Mouse (Mus musculus) adrenal gland, adult 18-20 months (tissue): ENCODE measurements around the gene Cd59b. TPM values are rescaled to one million over a fixed set of nuclear protein-coding genes. Genes with fewer than 3 reads are reported as not detected.
"Not testable (repeated sequence)": the region's sequence is repeated elsewhere in the genome, so short reads cannot be mapped to it uniquely, and the experiment has no call there.

Experiments used
- DNase-seq, 2 experiments: peaks; one replicate each; pipeline ENCODE4 v3.0.0; 2021 to 2022; ENCODE audit warnings: low spot score in 2 of 2
- total RNA-seq, 2 experiments: library from RNA; stranded (reverse); gene quantifications; 1 replicate in 1 of 2; 2 replicates in 1 of 2; pipeline ENCODE4 v1.2.3; 2021

The Cd59b gene
- total RNA-seq, 2 experiments from 2014 or later = 13.0 TPM

DNA sequence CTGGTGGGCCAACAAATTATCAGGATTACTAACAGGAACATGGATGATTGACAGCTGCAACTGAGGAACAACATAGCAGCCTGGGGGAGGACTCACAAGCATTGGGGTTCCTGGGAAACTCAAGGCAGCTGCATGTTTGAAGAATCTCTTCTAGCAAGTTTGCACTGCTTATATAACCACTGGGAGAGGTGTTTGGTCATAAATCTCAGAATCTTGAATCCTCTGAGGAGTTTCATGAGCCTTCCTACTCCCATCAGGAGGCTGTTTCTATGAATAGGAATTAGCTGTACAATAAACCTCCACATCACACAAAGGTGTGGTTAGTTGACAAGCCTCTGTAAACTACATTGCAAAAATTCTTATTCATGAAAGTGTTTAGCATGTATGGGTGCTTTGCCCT, 7.0 kb upstream of the Cd59b start:
- no peak for DNase-seq

DNA sequence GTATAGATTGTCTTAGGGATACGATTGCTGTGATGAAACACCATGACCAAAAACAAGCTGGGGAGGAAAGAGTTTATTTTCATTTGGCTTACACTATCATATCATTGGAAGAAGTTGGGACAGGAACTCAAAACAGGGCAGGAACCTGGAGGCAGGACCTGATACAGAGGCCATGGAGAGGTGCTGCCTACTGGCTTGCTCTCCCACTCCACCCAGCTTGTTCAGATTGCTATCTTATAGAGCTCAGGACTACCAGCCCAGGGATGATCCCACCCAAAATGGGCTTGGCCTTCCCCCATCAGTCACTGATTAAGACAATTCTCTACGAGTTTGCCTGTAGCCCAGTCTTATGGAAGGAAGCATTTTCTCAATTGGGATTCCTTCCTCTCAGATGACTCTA, 5.5 kb upstream of the Cd59b start:
- no peak for DNase-seq

DNA sequence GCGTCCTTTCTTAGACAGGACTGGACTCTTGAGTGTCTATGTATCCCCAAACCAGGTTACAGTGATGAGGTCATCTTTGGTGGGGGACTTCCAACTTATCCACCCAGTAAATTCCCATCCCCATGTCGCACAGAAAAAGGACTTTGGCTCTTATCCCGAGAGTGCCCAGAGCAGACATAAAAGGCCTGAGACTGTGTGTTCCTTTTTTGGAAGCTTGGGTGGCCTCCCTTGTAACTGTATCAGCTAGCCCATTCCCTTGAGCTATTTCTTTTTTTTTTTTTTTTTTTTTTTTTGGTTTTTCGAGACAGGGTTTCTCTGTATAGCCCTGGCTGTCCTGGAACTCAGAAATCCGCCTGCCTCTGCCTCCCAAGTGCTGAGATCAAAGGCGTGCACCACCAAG, 4.1 kb upstream of the Cd59b start, which contains the start of gene Gm10912:
TSS of gene Gm10912 (plus strand) at position 301 of the 400 bp plus-strand sequence.
- not testable (repeated sequence) for DNase-seq

DNA sequence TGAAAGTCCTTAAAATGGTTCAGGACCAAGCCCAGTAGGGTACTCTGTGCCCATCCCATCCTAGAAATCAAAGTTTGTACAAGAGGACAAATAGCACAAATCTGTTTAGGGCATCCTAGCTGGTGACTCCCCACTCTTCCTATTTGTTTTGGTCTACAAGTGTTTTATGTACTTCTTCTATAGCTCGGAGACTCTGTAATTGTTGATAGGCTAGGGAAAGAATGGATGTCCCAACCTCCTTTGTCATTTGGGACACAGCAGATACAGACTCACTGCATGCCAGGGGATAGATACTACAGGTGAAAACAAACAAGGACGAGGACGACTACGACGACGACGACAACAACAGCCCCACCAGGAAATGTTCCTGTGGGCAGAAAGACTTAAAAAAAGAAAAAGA, 1.2 kb upstream of the Cd59b start, which contains the start of gene Gm10799:
TSS of gene Gm10799 (minus strand) at position 101 of the 400 bp plus-strand sequence.
- DNase-seq = not testable (repeated sequence)

DNA sequence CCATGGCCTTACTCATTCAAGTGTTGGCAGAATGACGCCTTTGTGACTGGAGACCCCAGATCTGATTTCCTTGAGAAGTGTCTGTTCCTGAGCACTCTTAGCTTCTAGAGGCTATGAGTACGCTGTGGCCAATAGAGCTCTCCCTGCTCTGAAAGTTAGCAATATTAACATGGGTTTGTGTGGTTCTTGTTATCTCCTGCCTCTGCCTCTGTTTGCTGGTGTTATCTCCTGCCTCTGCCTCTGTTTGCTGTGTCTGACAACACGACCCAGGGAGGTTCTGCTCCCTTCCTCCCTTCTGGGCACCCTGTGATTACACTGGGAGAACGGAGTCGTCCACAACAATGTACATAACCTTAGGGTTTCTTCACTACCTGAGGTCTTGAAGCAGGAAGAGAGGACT, 8.6 kb downstream of the Cd59b start:
- not testable (repeated sequence) for DNase-seq

DNA sequence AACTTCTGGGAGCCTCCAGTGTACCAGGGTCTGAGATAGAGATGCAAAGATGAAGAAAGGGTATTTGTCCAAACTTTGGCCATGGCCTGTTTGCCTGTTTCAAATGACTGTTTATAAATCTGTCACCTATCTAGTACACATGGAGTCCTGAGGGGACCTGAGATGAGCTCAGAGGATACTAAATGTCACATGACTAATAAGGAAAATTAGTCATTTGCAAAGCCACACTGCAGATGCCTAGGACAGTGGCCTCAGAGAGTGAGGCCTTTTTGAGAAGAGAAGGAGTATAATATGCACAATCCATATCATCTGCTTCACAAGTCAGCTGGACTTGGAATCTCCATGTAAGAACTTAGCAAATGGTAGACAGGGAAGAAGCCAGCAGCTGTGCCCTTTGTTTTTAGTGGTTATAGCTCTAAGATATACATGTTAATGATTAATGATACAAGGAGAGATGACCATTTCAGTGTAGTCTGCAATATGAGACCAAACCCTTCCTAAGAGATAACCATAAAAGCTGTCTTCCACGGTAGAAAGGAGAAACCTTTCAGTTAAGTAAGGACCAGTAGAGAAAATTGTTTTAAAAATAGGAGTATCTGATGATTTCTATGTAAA, 11.9 kb downstream of the Cd59b start:
- DNase-seq = not testable (repeated sequence)

DNA sequence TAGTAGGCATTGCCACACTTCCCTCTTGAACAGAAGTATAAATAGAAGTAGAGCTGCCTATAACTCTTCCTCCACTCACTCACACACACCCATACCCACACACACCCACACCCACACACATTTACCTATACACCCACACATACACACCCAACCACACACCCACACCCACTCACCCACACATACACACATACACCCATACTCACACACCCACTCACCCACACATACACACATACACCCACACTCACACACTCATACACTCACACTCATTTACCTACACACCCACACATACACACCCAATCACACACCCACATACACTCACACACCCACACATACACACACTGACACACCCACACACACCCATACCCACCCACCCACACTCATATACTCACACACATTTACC, 12.8 kb downstream of the Cd59b start:
- no peak for DNase-seq

DNA sequence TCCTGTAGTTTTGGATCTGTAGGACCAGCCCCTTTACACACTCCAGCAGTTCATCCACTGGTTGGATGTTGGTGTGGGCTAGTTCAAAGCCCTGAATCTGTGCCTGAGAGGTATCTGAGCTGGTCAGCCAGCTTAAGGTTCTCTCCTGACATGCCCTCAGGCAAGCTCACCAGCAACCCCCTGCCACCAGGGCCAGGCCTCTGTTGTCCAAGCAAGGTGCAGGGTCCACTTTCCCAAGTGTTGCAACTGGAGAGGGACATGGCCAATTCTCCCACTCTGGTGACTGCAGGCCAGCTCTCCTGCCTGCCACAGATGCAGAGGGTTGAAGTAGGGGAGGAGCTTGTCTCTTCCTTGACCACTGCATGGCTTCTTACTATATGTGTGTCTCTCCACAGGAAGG, 14.4 kb downstream of the Cd59b start:
- not testable (repeated sequence) for DNase-seq

DNA sequence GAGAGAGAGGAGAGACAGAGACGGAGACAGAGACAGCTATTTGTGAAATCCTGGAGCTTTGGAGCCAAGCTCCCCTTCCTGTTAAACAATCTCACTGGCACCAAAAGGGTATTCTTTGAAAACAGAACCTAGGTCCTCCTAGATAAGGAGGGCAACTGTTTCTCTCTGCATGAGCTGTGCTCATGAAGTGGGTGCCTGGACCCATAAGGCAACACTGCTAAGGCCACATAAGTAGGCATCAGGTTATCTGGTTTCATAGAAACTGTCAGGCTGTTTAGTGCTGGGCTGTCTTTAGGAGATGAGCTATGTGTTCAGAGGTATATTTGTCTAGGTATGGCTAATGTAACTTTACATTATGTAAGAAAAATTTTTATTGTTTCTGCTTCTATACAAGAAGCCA, 17.9 kb downstream of the Cd59b start:
- DNase-seq = not testable (repeated sequence)

DNA sequence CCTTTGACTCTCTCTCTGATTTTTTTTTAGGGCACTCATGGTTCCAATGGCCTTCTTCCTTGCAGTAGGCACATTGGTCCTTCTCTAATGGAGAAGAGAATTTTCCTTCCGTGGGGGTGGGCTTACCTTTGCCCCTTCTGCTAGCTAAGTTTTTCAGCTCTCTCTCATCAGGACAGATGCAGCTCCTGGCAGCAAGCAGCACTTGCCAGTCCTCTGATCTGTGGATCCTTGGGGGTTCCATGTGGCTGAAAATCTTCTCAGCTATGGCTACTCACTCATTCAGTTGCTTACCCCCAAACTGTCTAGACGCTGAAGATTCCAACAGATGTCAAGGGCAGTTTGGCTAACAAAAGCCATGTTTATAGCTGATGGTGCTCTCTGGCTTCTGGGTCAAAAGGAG, 23.7 kb downstream of the Cd59b start:
- no peak for DNase-seq

DNA sequence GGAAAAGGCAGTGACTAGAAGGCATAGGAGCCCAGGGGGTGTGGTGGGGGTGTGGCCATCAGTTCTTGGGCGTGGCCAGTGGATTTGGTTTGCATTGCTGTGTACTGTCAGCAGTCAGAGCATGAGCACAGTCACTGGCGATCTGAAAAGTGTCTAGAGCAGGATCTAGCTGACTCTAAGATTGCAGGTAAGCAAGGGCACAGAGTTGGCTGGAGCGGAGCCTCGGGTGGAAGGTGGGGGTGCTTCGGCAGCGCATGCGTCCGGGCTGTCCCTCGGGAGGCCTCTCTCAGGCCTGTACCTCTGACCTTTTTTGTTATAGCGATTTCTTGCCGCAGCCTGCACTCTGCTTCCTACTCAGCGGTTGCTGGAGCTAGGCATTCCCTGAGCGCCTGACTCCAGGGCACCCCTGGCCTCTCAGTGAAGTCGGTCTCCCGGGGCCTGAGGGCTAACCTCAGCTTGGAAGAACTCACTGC, 26.1 kb downstream of the Cd59b start, which contains the start of gene Cd59a:
TSS of gene Cd59a (plus strand) at position 61 of the 473 bp plus-strand sequence.
- DNase-seq = peak; percentile 82 to 86

DNA sequence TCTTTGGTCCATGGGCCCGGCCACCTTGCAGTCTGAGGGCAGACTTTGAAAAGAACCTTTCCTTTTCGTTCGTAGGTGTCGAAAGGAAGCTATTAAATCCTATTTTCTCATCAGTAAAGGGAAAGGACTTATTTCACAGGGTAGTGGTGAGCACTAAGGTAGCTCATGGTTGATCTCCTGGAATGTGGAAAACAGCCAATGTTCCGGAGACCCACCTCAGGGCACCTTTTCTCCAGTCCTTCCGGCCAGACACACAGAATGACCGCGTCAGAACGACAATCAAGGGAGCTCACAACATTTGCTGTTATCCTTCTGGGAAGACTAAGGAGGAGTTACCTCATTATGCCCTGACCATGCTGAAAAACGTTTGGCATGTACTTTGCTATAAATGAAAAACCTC, 26.6 kb downstream of the Cd59b start:
- no peak for DNase-seq

DNA sequence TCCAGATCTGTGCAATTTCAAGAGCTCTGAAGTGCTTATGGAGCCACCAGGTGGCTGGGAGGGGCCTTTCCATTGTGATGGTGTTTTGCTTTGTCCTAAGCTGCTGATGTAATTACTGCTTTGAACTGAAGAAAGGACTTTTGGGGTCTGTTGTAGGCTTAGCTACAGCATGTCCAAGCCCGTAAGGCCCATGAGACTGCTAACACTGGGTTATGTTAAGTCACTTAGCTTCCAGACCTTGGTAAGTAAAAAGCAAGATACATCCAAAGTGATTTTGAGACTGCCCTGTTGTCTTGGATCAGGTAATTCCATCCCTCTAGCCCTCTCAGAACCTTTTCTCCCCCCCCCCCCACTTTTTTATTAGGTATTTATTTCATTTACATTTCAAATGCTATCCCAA, 27.1 kb downstream of the Cd59b start:
- not testable (repeated sequence) for DNase-seq

DNA sequence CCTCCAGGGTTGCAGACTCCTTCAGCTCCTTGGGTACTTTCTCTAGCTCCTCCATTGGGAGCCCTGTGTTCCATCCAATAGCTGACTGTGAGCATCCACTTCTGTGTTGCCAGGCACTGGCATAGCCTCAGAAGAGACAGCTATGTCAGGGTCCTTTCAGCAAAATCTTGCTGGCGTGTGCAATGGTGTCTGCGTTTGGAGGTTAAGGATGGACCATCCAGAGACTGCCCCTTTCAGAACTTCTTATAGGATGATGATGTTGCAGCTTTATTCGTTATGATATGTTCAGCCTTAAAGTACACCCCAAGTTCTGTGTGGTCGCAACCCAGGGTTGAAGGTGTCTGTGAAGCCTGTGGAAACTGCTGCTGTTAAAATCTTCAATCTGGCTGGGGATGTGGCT, 27.7 kb downstream of the Cd59b start:
- DNase-seq = not testable (repeated sequence)

DNA sequence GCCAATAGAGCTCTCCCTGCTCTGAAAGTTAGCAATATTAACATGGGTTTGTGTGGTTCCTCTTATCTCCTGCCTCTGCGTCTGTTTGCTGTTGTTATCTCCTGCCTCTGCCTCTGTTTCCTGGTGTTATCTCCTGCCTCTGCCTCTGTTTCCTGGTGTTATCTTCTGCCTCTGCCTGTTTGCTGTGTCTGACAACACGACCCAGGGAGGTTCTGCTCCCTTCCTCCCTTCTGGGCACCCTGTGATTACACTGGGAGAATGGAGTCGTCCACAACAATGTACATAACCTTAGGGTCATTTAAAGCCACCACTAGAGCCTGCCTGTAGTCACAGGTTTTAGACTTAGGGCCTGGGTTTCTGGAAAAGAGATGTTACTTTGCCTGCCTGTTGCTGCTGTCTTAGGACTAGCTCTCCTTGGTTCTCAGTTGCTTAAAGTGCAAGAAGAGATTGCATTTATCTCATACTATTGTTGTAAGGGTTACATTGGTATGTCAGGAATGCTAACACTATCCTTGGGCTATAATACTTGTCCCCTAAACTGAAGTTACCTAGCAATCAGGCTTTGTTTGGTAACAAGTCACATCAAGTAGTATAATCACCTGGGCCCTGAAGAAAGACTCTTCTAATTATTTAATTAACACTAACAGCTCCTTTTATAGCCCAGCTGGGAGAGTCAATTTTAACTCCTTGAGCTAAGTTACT, 29.0 kb downstream of the Cd59b start:
- no peak for DNase-seq

DNA sequence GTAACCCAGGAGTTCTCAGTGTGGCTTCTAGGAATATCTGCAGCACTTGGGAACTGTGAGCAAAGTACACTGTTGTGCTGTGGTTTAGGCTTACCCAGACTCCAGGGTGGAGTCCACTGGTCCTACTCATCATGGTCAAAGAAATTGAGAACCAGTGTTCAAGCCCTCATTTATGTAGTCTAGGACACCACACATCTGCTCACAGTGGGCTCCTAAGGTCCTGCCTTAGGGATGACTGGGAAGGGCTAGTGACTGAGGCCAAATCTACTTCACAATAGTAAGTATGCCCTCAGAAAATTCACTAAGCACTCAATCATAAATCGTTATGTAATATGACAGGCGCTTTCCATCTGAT, 29.6 kb downstream of the Cd59b start:
- no peak for DNase-seq

DNA sequence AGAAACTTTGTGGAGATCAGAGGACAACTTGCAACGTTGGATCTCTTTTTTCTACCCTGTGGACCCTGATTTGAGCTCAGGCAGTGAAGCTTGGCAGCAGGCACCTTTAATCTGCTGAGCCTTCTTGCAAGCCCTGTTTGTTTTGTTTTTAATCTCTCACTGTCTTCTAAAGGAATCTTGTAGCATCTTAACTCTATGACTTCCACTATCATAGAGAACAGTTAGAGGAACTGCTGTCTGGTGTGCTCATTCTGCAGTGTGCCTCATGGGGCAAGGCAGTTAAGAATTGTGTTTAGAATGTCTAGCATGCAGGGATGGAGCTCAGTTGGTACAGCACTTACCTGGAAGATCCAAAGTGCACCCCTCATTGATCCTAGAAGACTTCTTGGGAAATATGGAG, 30.3 kb downstream of the Cd59b start:
- no peak for DNase-seq

DNA sequence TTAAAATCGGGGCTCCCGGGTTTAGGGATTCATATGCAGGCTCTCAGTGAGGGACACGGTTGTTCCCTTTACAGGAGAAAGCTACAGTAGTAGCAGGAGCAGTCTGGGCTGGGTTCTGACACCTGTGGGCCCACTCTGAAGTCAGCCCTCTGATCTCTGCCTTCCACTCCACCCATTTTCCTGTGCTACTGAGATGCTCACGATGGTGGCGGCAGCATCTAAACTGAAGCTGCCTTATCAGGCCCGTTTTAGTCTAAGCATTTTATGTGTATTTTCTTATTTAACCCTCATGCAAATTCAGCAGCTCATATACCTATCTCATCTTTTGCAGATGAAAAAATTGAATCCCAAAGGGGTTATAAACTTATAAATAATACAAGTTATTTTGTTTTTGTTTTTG, 35.2 kb downstream of the Cd59b start:
- no peak for DNase-seq

DNA sequence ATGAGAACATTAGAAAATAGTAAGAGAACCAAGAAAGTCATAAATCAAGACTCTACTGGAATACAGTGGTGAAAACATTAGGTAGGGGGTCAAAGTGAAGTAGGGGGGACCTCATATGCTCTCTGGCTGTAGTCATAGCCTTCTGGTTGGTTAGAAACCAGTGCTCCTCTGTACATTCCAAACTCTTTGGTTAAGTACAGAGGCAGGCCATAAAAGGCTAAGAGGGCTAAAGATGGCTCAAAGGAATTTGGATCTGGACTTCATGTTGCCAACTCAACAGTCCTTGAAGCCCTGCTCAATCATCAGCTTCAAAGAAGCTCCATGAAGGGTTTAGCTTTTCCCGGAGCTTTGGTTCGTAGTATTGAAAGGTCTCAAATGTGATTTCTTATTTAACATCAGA, 39.4 kb downstream of the Cd59b start:
- not testable (repeated sequence) for DNase-seq

DNA sequence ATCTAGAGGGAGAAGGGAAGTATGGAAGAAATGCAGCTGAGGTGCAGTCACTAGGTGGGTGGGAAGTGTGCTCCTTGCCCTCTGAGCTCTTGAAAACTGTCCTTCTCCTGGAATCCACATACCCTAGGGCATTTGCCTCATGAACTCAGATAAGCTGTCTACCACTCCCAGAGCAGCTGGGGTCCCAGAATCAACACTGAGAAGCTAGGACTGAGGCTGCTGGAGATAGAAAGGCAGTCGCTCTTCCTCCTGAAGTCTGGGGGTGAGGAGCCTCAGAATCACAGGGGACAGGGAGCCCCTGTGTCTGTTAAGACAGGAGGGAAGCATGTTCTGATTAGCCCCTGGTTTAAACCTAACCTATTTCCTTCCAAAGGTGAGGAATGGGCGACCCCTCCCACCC, 39.9 kb downstream of the Cd59b start:
- no peak for DNase-seq

DNA sequence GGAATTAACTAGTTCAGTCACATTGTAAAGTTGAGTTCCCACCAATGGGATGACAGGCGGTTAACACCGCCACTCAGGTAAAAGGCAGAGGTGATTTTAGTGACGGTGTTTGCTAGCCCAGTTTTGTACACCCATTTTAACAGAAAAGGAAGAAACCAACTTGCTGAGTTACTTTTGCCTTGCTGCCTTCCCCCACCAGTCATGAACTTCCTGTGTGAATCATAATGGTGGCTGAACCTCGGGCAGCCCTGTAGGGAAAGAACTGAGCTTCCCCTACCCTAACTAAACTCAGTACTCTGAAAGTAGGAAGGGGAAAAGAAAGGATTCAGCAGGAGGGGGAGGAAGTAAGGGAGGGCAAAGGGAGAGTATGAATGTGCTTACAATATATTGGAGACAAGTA, 40.4 kb downstream of the Cd59b start:
- no peak for DNase-seq

DNA sequence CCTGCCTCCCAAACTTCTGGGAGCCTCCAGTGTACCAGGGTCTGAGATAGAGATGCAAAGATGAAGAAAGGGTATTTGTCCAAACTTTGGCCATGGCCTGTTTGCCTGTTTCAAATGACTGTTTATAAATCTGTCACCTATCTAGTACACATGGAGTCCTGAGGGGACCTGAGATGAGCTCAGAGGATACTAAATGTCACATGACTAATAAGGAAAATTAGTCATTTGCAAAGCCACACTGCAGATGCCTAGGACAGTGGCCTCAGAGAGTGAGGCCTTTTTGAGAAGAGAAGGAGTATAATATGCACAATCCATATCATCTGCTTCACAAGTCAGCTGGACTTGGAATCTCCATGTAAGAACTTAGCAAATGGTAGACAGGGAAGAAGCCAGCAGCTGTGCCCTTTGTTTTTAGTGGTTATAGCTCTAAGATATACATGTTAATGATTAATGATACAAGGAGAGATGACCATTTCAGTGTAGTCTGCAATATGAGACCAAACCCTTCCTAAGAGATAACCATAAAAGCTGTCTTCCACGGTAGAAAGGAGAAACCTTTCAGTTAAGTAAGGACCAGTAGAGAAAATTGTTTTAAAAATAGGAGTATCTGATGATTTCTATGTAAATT, 41.6 kb downstream of the Cd59b start:
- not testable (repeated sequence) for DNase-seq
